Mouse (Mus musculus): ENCODE measurements around the gene Cyyr1. TPM values are rescaled to one million over a fixed set of nuclear protein-coding genes. Genes with fewer than 3 reads are reported as not detected.
"Not testable (repeated sequence)": the region's sequence is repeated elsewhere in the genome, so short reads cannot be mapped to it uniquely, and the experiment has no call there.

Gene Cyyr1
- 3.1 TPM in 2 replicates for polyA plus RNA-seq (2014; fragmentation: Nextera tagmentation; extraction: Ambion mirVana)

GRCm38 (mm10) chr16:85553297-85553696 is at the start of gene Cyyr1:
TSS of gene Cyyr1 (minus strand) at chr16:85553397.
- WGBS = 62% methylated on average over 10 of the region's 13 CpGs
- H3K36me3 ChIP-seq (ENCODE audit: control insufficient read depth, insufficient read depth, low read length); H3K4me2 ChIP-seq (ENCODE audit: low read depth, severe bottlenecking); ATAC-seq (ENCODE audit: insufficient number of reproducible peaks, low FRiP score, low TSS enrichment, low read depth); H3K4me3 ChIP-seq (ENCODE audit: low read depth, low read length); DNase-seq (ENCODE audit: low spot score); H3K4me1 ChIP-seq (ENCODE audit: control insufficient read depth, insufficient read depth, low read length); H3K9me3 ChIP-seq (ENCODE audit: control insufficient read depth, low read length); H3K27ac ChIP-seq (replicated peaks; ENCODE audit: low read depth, low read length); H3K27me3 ChIP-seq (ENCODE audit: control insufficient read depth, insufficient read depth, low read length); H3K9ac ChIP-seq (ENCODE audit: low read length): not testable (repeated sequence)

GRCm38 (mm10) chr16:85588844-85589243 is 35.6 kb upstream of the Cyyr1 start:
- Histone ChIP-seq H3K4me3 (ENCODE audit: low read depth, low read length) (no peak overlapping the region), H3K4me2 (ENCODE audit: low read depth, severe bottlenecking) (no peak overlapping the region), H3K9ac (ENCODE audit: low read length) (no peak overlapping the region), H3K4me1 (ENCODE audit: control insufficient read depth, insufficient read depth, low read length) (no peaks in the 10 kb centered on the region), H3K27me3 (ENCODE audit: control insufficient read depth, insufficient read depth, low read length) (no peaks in the 10 kb centered on the region), H3K27ac (replicated peaks; ENCODE audit: low read depth, low read length) (no peak overlapping the region), H3K9me3 (ENCODE audit: control insufficient read depth, low read length) (no peaks in the 10 kb centered on the region), H3K36me3 (ENCODE audit: control insufficient read depth, insufficient read depth, low read length) (no peaks in the 10 kb centered on the region)
- no peak for DNase-seq (ENCODE audit: low spot score)
- WGBS = 80% methylated on average over 7 of the region's 7 CpGs
- ATAC-seq (ENCODE audit: insufficient number of reproducible peaks, low FRiP score, low TSS enrichment, low read depth) = no peak

- ATAC-seq (ENCODE audit: insufficient number of reproducible peaks, low FRiP score, low TSS enrichment, low read depth) = no peak
- Histone ChIP-seq H3K27me3 (ENCODE audit: control insufficient read depth, insufficient read depth, low read length) (no peaks in the 10 kb centered on the region), H3K4me3 (ENCODE audit: low read depth, low read length) (no peak overlapping the region), H3K36me3 (ENCODE audit: control insufficient read depth, insufficient read depth, low read length) (no peaks in the 10 kb centered on the region), H3K4me2 (ENCODE audit: low read depth, severe bottlenecking) (no peak overlapping the region), H3K4me1 (ENCODE audit: control insufficient read depth, insufficient read depth, low read length) (no peaks in the 10 kb centered on the region), H3K27ac (replicated peaks; ENCODE audit: low read depth, low read length) (no peak overlapping the region), H3K9ac (ENCODE audit: low read length) (no peak overlapping the region), H3K9me3 (ENCODE audit: control insufficient read depth, low read length) (no peaks in the 10 kb centered on the region)
- WGBS = 82% methylated on average over 4 of the region's 4 CpGs
- DNase-seq (ENCODE audit: low spot score) = no peak
Measured at GRCm38 (mm10) chr16:85587573-85588226, 34.5 kb upstream of the Cyyr1 start.

- DNase-seq (ENCODE audit: low spot score) (no peak), ATAC-seq (ENCODE audit: insufficient number of reproducible peaks, low FRiP score, low TSS enrichment, low read depth) (no peak)
- H3K9ac ChIP-seq (ENCODE audit: low read length) = no peak overlapping the region
- H3K4me2 ChIP-seq (ENCODE audit: low read depth, severe bottlenecking) = no peak overlapping the region
- H3K27me3 ChIP-seq (ENCODE audit: control insufficient read depth, insufficient read depth, low read length) = no peaks in the 10 kb centered on the region
- H3K4me1 ChIP-seq (ENCODE audit: control insufficient read depth, insufficient read depth, low read length) = no peaks in the 10 kb centered on the region
- no peaks in the 10 kb centered on the region for H3K9me3 ChIP-seq (ENCODE audit: control insufficient read depth, low read length)
- WGBS = 86% methylated on average over 5 of the region's 5 CpGs
- H3K27ac ChIP-seq (replicated peaks; ENCODE audit: low read depth, low read length) = no peak overlapping the region
- H3K36me3 ChIP-seq (ENCODE audit: control insufficient read depth, insufficient read depth, low read length) = no peaks in the 10 kb centered on the region
- no peak overlapping the region for H3K4me3 ChIP-seq (ENCODE audit: low read depth, low read length)
Measured at GRCm38 (mm10) chr16:85566474-85566873, 13.3 kb upstream of the Cyyr1 start.

GRCm38 (mm10) chr16:85553838-85554237 is 641 bp upstream of the Cyyr1 start:
- H3K36me3 ChIP-seq (ENCODE audit: control insufficient read depth, insufficient read depth, low read length) = no peaks in the 10 kb centered on the region
- no peaks in the 10 kb centered on the region for H3K4me1 ChIP-seq (ENCODE audit: control insufficient read depth, insufficient read depth, low read length)
- DNase-seq (ENCODE audit: low spot score) (no peak), ATAC-seq (ENCODE audit: insufficient number of reproducible peaks, low FRiP score, low TSS enrichment, low read depth) (no peak)
- no peaks in the 10 kb centered on the region for H3K9me3 ChIP-seq (ENCODE audit: control insufficient read depth, low read length)
- H3K27ac ChIP-seq (replicated peaks; ENCODE audit: low read depth, low read length) = no peak overlapping the region
- no peak overlapping the region for H3K4me2 ChIP-seq (ENCODE audit: low read depth, severe bottlenecking)
- 37% methylated on average over 8 of the region's 8 CpGs for WGBS
- no peaks in the 10 kb centered on the region for H3K27me3 ChIP-seq (ENCODE audit: control insufficient read depth, insufficient read depth, low read length)
- no peak overlapping the region for H3K9ac ChIP-seq (ENCODE audit: low read length)
- no peak overlapping the region for H3K4me3 ChIP-seq (ENCODE audit: low read depth, low read length)

- not testable (repeated sequence) for H3K4me3 ChIP-seq (ENCODE audit: low read depth, low read length); H3K27me3 ChIP-seq (ENCODE audit: control insufficient read depth, insufficient read depth, low read length); H3K36me3 ChIP-seq (ENCODE audit: control insufficient read depth, insufficient read depth, low read length); H3K4me2 ChIP-seq (ENCODE audit: low read depth, severe bottlenecking); ATAC-seq (ENCODE audit: insufficient number of reproducible peaks, low FRiP score, low TSS enrichment, low read depth); H3K27ac ChIP-seq (replicated peaks; ENCODE audit: low read depth, low read length); DNase-seq (ENCODE audit: low spot score); H3K4me1 ChIP-seq (ENCODE audit: control insufficient read depth, insufficient read depth, low read length); H3K9ac ChIP-seq (ENCODE audit: low read length); H3K9me3 ChIP-seq (ENCODE audit: control insufficient read depth, low read length)
- WGBS = 100% methylated on average over 1 of the region's 11 CpGs
Measured at GRCm38 (mm10) chr16:85551976-85552375, 1.2 kb downstream of the Cyyr1 start.

GRCm38 (mm10) chr16:85549971-85550567 is 3.1 kb downstream of the Cyyr1 start:
- no peak overlapping the region for H3K27ac ChIP-seq (replicated peaks; ENCODE audit: low read depth, low read length)
- H3K9me3 ChIP-seq (ENCODE audit: control insufficient read depth, low read length) = no peaks in the 10 kb centered on the region
- ATAC-seq (ENCODE audit: insufficient number of reproducible peaks, low FRiP score, low TSS enrichment, low read depth) (peak; percentile 76), DNase-seq (ENCODE audit: low spot score) (peak; percentile 65)
- H3K9ac ChIP-seq (ENCODE audit: low read length) = peak overlapping the region; percentile 73
- peak overlapping the region; percentile 46 for H3K4me3 ChIP-seq (ENCODE audit: low read depth, low read length)
- no peaks in the 10 kb centered on the region for H3K36me3 ChIP-seq (ENCODE audit: control insufficient read depth, insufficient read depth, low read length)
- no peaks in the 10 kb centered on the region for H3K4me1 ChIP-seq (ENCODE audit: control insufficient read depth, insufficient read depth, low read length)
- WGBS = 1% methylated on average over 25 of the region's 25 CpGs
- no peaks in the 10 kb centered on the region for H3K27me3 ChIP-seq (ENCODE audit: control insufficient read depth, insufficient read depth, low read length)
- H3K4me2 ChIP-seq (ENCODE audit: low read depth, severe bottlenecking) = peak overlapping the region; percentile 87

GRCm38 (mm10) chr16:85546519-85546918 is 6.7 kb downstream of the Cyyr1 start:
- no peak overlapping the region for H3K4me2 ChIP-seq (ENCODE audit: low read depth, severe bottlenecking)

More at GRCm38 (mm10) chr16:85546519-85546918, 6.7 kb downstream of the Cyyr1 start:
- H3K9me3 ChIP-seq (ENCODE audit: control insufficient read depth, low read length) = no peaks in the 10 kb centered on the region
- no peak overlapping the region for H3K27ac ChIP-seq (replicated peaks; ENCODE audit: low read depth, low read length)
- no peak for DNase-seq (ENCODE audit: low spot score)
- no peaks in the 10 kb centered on the region for H3K27me3 ChIP-seq (ENCODE audit: control insufficient read depth, insufficient read depth, low read length)
- H3K9ac ChIP-seq (ENCODE audit: low read length) = no peak overlapping the region
- WGBS = 85% methylated on average over 6 of the region's 6 CpGs
- no peaks in the 10 kb centered on the region for H3K4me1 ChIP-seq (ENCODE audit: control insufficient read depth, insufficient read depth, low read length)
- no peaks in the 10 kb centered on the region for H3K36me3 ChIP-seq (ENCODE audit: control insufficient read depth, insufficient read depth, low read length)
- no peak for ATAC-seq (ENCODE audit: insufficient number of reproducible peaks, low FRiP score, low TSS enrichment, low read depth)
- no peak overlapping the region for H3K4me3 ChIP-seq (ENCODE audit: low read depth, low read length)

Measured in limb, embryonic 11.5 days (tissue).